Mouse (Mus musculus) heart, postnatal 36 days (tissue): ENCODE data around the gene Sertm1. TPM values are rescaled to one million over a fixed set of nuclear protein-coding genes. Genes with fewer than 3 reads are reported as not detected.

Experiments used
- DNase-seq, 2 experiments: peaks; one replicate each; pipeline ENCODE4 v3.0.0; 2021 to 2022
- intact Hi-C: fragments of 180-260 bp; cut with DNase I; formaldehyde crosslinking; loops from one replicate; pipeline ENCODE4 v1.15.1; 2025
- total RNA-seq, 2 experiments: library from RNA; stranded (reverse); gene quantifications; 2 replicates each; pipeline ENCODE4 v1.2.3; 2021

Gene Sertm1
- total RNA-seq: under 1 TPM; 0.14 to 0.17 TPM

DNA sequence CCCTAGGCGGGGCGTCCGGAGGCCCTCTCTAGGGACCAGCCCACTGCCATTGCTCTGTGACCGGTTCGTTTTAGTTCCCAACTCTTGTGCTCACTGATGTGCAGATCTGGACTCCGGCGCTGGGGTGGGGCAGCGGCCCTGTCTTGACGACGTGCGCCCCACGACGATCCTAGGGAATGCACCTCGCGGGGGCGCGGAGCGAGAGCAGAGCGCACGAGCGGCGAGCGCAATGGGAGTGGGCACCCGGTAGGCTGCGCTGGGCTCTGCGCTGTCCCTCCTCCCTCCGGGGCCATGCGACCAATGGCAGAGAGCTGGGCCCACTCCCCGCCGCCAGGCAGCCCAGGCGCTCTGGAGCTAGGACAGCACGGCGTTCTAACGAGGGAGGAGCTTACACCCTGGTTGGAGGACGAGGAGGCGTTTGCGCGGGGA is at the start of gene Sertm1:
Sertm1 (minus strand) TSS at position 245 of the 429 bp plus-strand sequence.
- no peak for DNase-seq

DNA sequence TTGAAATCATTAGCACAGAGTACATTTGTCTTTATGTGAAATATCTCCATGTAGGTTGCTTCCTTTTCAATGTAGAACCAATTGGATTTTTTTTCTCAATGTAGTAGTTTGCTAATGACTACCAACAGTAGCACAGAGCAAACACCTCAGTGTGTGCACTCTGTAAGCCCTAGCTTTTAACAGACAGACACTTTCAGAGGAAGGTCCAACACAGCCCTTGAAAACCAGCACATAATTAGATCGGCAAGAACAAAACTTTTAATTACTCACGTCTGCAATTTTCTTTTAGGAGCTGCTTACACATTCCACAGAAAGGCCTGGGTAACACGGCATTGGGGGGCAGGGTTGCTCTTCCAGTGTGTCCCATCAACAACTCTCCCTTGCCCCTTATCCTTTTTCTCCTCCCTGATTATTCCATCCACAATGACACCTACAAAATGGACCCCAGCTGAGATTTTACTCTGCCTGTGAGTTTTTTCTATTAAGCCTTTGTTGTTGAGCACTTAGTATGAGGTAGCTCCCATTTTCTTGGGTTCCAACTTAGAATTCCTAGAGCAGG is 49.3 kb upstream of the Sertm1 start:
- intact Hi-C loops: no loop called here
- no peak for DNase-seq

More for the DNA sequence above, at the start of gene Sertm1:
- intact Hi-C loops: no loop called here

DNA sequence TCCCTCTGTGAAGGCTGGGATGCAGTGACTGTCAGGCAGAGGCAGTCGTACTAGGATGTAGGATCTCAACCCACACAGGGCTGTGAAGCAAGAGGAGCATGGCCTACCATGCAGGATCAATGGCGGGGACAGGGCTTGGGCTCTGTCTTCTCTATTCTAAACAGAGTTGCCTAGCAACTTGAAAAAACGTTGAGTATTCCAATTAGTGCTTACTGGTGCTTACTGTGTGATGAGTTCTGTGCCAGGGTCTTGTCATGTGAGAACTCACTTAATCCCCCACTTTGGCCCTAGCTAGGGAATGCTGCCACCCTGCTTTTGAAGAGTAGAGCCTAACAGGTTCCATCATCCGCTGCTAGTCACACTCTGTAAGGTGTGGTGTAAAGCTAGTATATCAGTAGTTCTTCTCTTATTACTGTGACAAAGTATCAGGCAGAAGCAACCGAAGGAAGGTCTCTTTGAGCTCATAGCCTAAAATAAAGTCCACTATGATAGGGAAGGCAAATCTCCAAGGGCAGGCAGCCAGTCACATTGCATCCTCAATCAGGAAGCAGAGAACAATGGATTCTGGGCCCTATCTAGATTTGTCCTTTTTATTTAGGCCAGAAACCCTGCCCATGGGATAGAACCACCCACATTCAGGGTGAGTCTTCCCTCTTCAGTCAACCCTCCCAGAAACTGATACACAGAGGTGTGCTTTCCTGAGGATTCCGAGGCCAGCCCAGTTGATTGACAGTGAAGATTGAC is 27.6 kb upstream of the Sertm1 start:
- intact Hi-C loops: no loop called here
- no peak for DNase-seq

DNA sequence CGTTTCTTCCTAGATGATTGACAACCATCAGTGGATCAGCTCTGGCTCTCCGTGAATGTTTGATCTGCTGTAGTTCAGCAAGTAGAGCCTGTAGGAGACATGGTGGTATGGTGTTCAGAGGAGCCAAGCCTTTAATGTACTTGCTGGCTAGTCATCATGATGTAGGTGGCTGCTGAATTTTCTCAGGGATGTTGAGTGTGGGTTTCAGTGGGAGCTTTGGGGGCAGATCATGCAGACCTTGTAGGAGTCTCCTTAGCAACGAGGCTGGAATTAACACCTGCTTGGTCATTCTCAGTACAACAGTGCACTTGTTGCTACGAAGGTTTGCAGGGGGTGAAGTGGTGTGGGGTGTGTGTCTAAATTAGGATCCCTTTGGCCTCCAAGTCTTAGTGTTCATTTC is 18.8 kb upstream of the Sertm1 start:
- DNase-seq: no peak
- intact Hi-C loops: no loop called here

DNA sequence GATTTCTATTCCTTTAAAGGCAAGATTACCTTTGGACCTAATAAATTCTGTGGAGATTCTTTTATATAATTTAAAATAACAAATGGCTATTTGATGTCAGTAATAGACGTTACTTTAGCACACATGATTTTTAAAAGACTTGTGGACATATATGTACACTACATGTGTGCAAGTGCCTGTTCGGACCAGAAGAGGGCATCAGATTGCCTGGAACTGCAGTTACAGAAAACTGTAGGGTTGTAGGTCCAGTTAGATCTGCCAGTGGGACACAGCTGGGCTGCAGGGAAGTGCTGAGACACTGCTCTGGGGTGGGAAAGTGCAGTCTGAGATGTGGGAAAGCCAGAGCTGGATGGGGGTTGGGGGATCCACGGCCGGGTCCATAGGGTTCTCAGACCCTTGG is 16.9 kb upstream of the Sertm1 start:
- intact Hi-C loops: no loop called here

DNA sequence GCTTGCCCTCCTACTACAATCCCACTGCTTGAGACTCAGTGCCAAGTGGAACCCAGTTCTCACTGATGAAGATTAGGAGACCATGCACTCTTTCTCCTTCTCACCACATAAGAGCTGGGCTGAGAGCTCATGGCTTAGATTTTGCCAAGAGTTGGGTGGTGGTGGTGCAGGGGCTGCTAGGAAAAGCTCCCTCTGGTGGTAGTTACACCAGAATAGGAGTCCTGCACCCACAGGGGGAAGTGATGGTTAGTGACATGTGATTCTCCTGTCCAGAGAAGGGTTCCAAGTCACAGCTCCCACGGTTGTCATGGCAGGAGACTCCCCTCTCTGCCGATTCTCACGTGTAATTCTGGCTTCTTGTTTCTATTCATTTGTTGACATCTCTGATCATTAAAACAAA is 4.7 kb upstream of the Sertm1 start:
- DNase-seq: no peak
- intact Hi-C loops: no loop called here

More for the DNA sequence above, 16.9 kb upstream of the Sertm1 start:
- DNase-seq: no peak

DNA sequence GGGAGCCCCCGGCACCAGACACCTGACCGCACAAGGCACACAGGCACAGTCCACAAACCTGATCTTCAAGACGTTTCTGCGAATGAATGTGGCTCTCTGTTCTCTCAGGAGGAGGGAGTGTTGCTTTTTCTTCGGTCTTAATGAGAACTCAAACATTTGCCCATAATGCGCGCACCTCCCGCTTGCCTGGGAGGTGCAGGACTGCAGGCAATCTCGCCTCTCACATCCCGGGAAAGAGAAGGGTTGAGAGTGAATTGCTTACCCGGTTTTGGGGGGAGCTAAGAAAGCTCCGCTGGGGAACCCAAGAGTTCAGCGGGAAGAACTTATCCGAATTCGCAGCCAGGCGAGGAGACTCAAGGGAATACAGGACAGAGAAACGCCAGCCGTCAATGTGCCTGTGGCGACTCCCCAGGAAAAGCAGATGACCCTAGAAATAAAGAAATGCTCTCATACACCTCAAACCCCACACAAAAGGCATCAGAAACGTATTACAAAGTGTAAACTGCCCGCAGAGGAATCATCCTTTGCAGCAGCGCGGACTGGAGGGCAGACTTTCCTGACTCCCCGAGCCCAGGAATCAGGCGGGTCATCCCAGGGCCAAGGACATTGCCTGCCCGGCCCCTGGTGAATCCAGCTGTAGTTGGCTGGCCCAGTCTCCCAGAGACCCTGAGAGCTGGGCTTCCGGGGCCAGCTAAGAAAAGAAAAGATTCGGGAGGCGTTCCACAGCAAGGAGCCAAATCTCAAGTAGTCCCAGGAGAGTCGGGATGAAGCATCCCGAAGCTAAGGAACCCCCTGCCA is 643 bp downstream of the Sertm1 start:
- intact Hi-C loops: no loop called here
- DNase-seq: no peak

DNA sequence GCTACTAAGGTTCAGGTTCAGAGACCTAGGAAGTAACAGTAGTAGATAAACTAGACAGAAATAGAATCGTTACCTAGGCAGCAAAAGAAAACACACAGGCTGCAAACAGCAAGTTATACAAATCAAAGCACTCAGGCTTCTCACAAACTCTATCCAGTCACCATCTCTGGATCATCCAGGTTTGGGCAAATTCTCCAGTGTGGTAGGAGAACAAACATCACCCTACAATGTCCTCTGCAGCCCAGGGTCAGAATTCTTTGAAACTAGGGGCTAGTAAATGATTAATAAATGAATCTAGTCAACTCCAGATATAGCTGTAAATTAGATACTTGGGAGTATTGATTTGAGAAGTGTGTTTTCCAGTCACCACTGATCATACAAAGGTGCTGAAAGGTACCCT is 6.8 kb downstream of the Sertm1 start:
- no peak for DNase-seq

DNA sequence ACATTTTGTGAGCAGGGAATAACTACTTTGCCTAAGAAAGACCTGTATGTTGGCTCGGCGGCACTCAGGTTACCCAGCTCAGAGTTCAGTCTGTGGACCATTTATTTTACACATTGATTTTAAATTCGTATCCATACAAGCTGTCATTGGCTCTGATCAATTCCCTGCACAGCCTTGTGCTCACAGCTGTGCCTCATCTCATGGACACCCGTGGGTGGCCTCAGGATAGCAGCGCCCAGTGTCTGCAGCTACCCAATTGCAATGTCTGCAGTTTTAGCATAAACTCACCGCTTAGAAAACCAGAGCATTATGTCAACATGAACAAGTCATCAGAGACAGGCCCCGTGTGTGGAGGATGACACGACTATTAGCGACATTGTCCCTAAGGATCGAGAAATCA is 17.7 kb downstream of the Sertm1 start:
- DNase-seq: no peak
- intact Hi-C loops: no loop called here

More for the DNA sequence above, 6.8 kb downstream of the Sertm1 start:
- intact Hi-C loops: no loop called here

DNA sequence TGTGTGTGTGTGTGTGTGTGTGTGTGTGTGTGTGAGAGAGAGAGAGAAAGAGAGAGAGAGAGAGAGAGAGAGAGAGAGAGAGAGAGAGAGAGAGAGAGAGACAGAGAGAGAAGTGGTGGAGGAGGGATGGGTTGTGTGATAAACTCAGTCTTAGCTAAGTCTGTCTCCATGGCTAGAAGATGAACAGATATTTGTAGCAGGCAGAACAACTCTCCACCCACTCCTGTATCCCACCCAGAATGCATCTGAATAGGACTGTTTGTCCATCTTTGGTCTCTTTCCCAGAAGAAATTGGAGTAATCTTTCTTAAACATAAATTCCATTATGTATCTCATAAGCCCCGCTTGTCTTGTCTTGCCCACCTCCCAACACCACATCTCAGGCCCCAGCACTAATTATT is 20.8 kb downstream of the Sertm1 start:
- no peak for DNase-seq
- intact Hi-C loops: no loop called here

DNA sequence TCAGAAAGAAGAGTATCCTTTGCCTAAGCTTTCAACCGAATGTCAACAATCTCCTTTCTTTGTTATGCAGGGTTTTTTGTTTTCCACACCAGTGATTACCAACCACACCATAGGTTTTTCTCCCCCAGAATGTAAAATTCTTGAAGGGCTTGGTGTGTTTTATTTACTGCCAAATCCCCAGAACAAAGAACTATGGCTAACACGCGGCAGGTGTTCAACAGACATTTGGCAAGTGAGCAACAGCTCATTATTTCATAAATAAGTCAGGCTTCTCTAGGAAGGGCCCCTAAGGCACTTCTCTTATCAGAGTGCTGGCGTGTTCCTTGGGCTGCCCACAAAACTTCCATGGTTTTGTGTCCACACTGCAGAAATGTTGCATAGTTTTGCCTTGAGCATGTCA is 23.5 kb downstream of the Sertm1 start:
- no peak for DNase-seq
- intact Hi-C loops: no loop called here

DNA sequence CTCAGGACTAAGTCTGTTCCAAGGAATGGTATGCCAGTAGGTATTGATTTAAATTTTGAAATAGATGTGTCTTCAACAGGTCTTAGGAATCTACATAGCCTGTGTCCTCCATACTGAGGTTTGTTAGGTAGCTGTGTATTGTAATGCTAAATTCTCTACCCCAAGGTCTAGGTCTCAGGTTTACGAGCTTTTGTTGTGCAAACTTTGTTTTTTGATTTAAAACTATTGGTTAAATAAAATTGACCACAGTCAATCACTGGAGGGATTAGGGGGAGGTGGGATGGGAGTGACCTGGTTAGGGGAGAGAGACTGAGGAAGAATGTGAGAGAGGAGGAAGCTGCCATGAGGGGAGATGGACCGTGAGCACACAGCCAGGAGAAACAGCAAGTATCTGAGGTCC is 29.2 kb downstream of the Sertm1 start:
- no peak for DNase-seq
- intact Hi-C loops: no loop called here

Other genes with a start within 250 kb of the Sertm1 start
- gene Supt20, start 223.1 kb downstream of the Sertm1 start, total RNA-seq: 10 to 100 TPM; 19.9 to 20.6 TPM
- gene Gm21958, start 201.5 kb downstream of the Sertm1 start, total RNA-seq: not detected
- gene Exosc8, start 180.5 kb downstream of the Sertm1 start, total RNA-seq: 10 to 100 TPM; 19.0 to 22.1 TPM
- 10 to 100 TPM in 1 of 2 experiments, 1 to 10 TPM in 1; 9.9 to 11.5 TPM for gene Alg5, start 180.3 kb downstream of the Sertm1 start, total RNA-seq
- gene Smad9, start 160.3 kb downstream of the Sertm1 start, total RNA-seq: 1 to 10 TPM; 1.6 to 3.0 TPM
- 10 to 100 TPM; 19.1 to 23.2 TPM for gene Rfxap, start 108.1 kb downstream of the Sertm1 start, total RNA-seq
- gene Ccna1, start 139.6 kb upstream of the Sertm1 start, total RNA-seq: not detected
- 10 to 100 TPM; 40.3 to 40.9 TPM for gene Spg20, start 196.2 kb upstream of the Sertm1 start, total RNA-seq
- gene Ccdc169, start 221.5 kb upstream of the Sertm1 start, total RNA-seq: not detected